Mouse (Mus musculus): ENCODE results near the gene Dnah9. TPM values are rescaled to one million over a fixed set of nuclear protein-coding genes. Genes with fewer than 3 reads are reported as not detected.

The Dnah9 gene
- not detected for polyA plus RNA-seq (2017; shearing (Covaris generic))

DNA sequence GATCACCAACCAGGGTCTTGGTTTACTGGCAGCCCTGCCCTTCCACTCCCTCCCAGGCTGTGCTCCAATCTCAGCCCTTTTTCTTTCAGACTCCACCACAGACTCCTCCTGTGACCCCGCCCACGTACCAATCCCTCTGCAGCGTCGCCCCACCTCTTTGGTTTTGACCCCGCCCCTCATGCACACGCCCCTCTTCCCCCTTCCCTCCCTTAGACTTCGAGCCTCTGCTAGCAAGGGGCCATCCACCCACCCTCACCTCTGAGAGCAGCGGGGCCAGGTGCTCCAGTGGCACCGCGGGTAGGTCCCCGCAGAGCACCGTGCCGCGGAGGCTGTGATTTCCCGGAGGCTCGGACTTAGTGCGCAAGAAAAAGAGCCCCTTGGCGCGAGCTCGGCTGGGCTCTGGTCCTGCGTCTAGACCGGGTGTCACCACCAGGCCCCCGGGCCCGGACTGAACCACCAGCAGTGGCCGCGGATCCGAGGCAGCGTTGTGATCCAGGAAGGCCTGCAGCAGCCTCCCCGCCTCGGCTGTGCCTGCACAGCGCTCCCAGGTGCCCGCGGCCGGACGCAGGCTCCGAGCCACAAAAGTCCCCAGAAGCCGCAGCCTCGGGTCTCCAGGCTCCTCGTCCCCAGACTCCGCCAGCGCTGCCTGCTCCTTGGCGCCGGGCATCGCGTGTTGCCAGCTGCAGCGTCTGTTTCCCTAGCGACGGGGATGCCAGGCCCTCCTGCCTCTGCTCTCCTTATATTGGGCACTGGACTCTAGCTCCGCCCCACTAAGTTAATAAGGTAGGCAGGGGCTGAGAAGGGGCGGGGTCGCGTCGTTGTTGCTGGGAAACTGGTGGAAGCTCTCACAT, at the start of gene Dnah9:
Gene Dnah9 (minus strand): TSS at position 751 of the 851 bp plus-strand sequence.

DNA sequence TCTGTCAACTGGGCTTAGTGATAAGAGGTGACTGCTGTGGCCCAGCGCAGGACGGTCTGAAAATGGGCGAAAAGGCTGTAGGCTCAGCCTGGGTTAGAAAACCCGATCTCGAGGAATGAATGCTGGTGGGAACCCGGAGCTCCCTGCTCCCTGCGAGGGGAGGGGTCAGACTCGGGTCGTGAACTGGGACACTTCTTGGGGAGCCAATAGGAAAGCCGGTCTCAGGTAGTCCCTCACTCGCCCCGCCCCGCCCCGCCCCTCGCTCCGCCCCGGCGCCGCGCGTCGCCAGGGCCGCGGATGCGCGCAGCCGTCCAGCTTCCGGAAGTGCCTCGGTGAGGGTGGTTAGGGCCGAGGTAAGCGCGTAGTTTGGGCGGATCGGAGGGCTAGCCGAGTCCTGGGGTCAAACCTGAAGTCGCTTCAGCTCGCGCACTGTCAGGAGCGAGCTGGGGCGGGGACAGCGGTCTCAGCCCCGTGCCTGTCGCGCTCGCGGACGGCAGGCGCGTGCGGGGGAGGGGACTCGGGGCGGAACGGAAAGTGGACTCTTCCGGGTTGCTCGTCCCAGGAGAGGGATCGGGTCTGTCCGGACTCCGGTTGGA, 361.3 kb downstream of the Dnah9 start, which contains the start of gene Zkscan6:
Gene Zkscan6 (plus strand): TSS at position 267 of the 596 bp plus-strand sequence.

DNA sequence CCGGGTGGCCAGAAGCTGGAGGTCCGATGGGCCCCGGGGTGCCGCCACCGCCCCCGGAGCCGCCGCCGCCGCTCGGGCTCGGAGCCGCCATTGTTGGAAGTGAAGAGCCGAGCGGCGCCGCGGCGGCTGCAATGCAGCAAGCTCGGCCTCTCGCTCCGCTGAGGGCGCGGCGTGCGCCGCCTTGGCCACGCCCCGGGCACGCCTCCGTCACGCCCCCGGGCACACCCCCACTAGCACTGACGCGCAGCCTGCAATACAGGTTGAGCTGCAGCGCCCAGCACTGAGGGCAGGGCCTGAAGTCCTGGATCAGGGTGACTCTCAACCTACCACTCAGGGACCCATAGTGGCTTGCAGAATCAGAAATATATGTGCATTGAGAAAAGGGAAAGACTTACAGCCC, 380.2 kb downstream of the Dnah9 start, which contains the start of gene Map2k4:
Gene Map2k4 (minus strand): TSS at position 144 of the 400 bp plus-strand sequence.

